Mouse (Mus musculus): ENCODE data around the gene Gramd4.
"Not testable (repeated sequence)": the region's sequence is repeated elsewhere in the genome, so short reads cannot be mapped to it uniquely, and the experiment has no call there.

The Gramd4 gene

GRCm38 (mm10) chr15:86051152-86051551 lies 6.3 kb upstream of the Gramd4 start:
- peak in 1 of 2 experiments; percentile 54 for DNase-seq (ENCODE audit: low spot score in 2 of 2)

- no peak for DNase-seq (ENCODE audit: low spot score in 2 of 2)
These were observed 5.5 kb upstream of the Gramd4 start for GRCm38 (mm10) chr15:86051878-86052478.

- DNase-seq (ENCODE audit: low spot score in 2 of 2): peak; percentile 84 to 95
These were observed 3.5 kb upstream of the Gramd4 start for GRCm38 (mm10) chr15:86053890-86054536.

GRCm38 (mm10) chr15:86054861-86055260 lies 2.6 kb upstream of the Gramd4 start:
- not testable (repeated sequence) for DNase-seq (ENCODE audit: low spot score in 2 of 2)

GRCm38 (mm10) chr15:86056221-86056760 lies 1.2 kb upstream of the Gramd4 start:
- DNase-seq (ENCODE audit: low spot score in 2 of 2): no peak

GRCm38 (mm10) chr15:86057908-86058307 lies 413 bp downstream of the Gramd4 start:
- no peak for DNase-seq (ENCODE audit: low spot score in 2 of 2)

- peak; percentile 80 to 91 for DNase-seq (ENCODE audit: low spot score in 2 of 2)
These were observed 960 bp downstream of the Gramd4 start for GRCm38 (mm10) chr15:86058394-86058915.

- peak in 1 of 2 experiments; percentile 77 for DNase-seq (ENCODE audit: low spot score in 2 of 2)
These were observed 1.7 kb downstream of the Gramd4 start for GRCm38 (mm10) chr15:86058931-86059834.

GRCm38 (mm10) chr15:86059835-86060380 lies 2.4 kb downstream of the Gramd4 start:
- no peak for DNase-seq (ENCODE audit: low spot score in 2 of 2)

GRCm38 (mm10) chr15:86060581-86060980 lies 3.1 kb downstream of the Gramd4 start:
- no peak for DNase-seq (ENCODE audit: low spot score in 2 of 2)

GRCm38 (mm10) chr15:86061221-86061620 lies 3.7 kb downstream of the Gramd4 start:
- DNase-seq (ENCODE audit: low spot score in 2 of 2): no peak

GRCm38 (mm10) chr15:86061848-86062481 lies 4.5 kb downstream of the Gramd4 start:
- no peak for DNase-seq (ENCODE audit: low spot score in 2 of 2)

- no peak for DNase-seq (ENCODE audit: low spot score in 2 of 2)
These were observed 6.8 kb downstream of the Gramd4 start for GRCm38 (mm10) chr15:86064191-86064849.

GRCm38 (mm10) chr15:86064850-86065229 lies 7.3 kb downstream of the Gramd4 start:
- DNase-seq (ENCODE audit: low spot score in 2 of 2): no peak

- DNase-seq (ENCODE audit: low spot score in 2 of 2): no peak
These were observed 7.9 kb downstream of the Gramd4 start for GRCm38 (mm10) chr15:86065367-86065766.

- DNase-seq (ENCODE audit: low spot score in 2 of 2): no peak
These were observed 9.5 kb downstream of the Gramd4 start for GRCm38 (mm10) chr15:86066836-86067580.

GRCm38 (mm10) chr15:86067581-86067910 lies 10.1 kb downstream of the Gramd4 start:
- DNase-seq (ENCODE audit: low spot score in 2 of 2): peak in 1 of 2 experiments; percentile 58

GRCm38 (mm10) chr15:86067941-86068495 lies 10.5 kb downstream of the Gramd4 start:
- no peak for DNase-seq (ENCODE audit: low spot score in 2 of 2)

GRCm38 (mm10) chr15:86069011-86069791 lies 11.7 kb downstream of the Gramd4 start:
- peak in 1 of 2 experiments; percentile 55 for DNase-seq (ENCODE audit: low spot score in 2 of 2)

Measured in spleen, postnatal 4 days (tissue).